In genomic region chr6:52221337-52221992, GRCm38 (mm10) we compare ENCODE assay signal across 8 mouse cellular contexts. TPM values are rescaled to one million over a fixed set of nuclear protein-coding genes. Genes with fewer than 3 reads are reported as not detected.
DNase-seq lines count a peak whose midpoint lies in the region; ATAC-seq lines count a peak whose summit lies in the region.

TSS of gene Hoxa7 (minus strand) at chr6:52221854.

- no peaks in the 10 kb centered on the region for H3K36me3 ChIP-seq in embryonic facial prominence, embryonic 11.5 days (replicated peaks; ENCODE audit: control insufficient read depth, insufficient read depth, low read depth, low read length)
- H3K36me3 ChIP-seq in midbrain, embryonic 11.5 days (ENCODE audit: control insufficient read depth, insufficient read depth, low read length) = no peaks in the 10 kb centered on the region

- intact Hi-C loops in left cerebral cortex, postnatal 4 days (cut with DNase I) = loop anchor here (5.0 kb wide), 2 partner anchors 639 to 1049 kb away; no protein-coding TSS in a partner anchor

- DNase-seq in adrenal gland, postnatal 10 days = peak; percentile 94
- DNase-seq in embryonic facial prominence, embryonic 11.5 days (ENCODE audit: low spot score) = peak; percentile 90
- DNase-seq in kidney, adult 11 months = peak; percentile 94
- DNase-seq in left cerebral cortex, postnatal 4 days = peak; percentile 83
- DNase-seq in midbrain, embryonic 11.5 days (ENCODE audit: low spot score, missing footprints) = peak; percentile 96
- DNase-seq in right cerebral cortex, postnatal 4 days = peak; percentile 80
- peak; percentile 86 for DNase-seq in yolk sac, embryonic 10.5 days (ENCODE audit: low spot score)

- peak within 1 kb of the TSS; percentile 36 for H3K4me3 ChIP-seq in embryonic facial prominence, embryonic 11.5 days (ENCODE audit: low read depth, low read length)
- peak within 1 kb of the TSS; percentile 32 for H3K4me3 ChIP-seq in midbrain, embryonic 11.5 days (ENCODE audit: low read depth, low read length)

- peak within 1 kb of the TSS; percentile 58 for H3K4me2 ChIP-seq in embryonic facial prominence, embryonic 11.5 days (ENCODE audit: low read depth, low read length)
- peak within 1 kb of the TSS; percentile 66 for H3K4me2 ChIP-seq in midbrain, embryonic 11.5 days

- no peak within 1 kb of the TSS for H3K27ac ChIP-seq in embryonic facial prominence, embryonic 11.5 days (replicated peaks; ENCODE audit: low read depth, low read length)
- no peak within 1 kb of the TSS for H3K27ac ChIP-seq in midbrain, embryonic 11.5 days (ENCODE audit: low read depth, low read length)

- peak; percentile 44; the same call in 1 of the 2 replicates for ATAC-seq in embryonic facial prominence, embryonic 11.5 days (replicated peaks; ENCODE audit: insufficient number of reproducible peaks, low FRiP score, low TSS enrichment, low read depth)
- peak; percentile 60 for ATAC-seq in granulocyte monocyte progenitor cell, adult 5-6 weeks (replicated peaks; ENCODE audit: poor library complexity, severe bottlenecking)
- peak; percentile 58; the same call in 1 of the 2 replicates for ATAC-seq in midbrain, embryonic 11.5 days (ENCODE audit: low FRiP score)

- 1% methylated on average over 46 of the region's 46 CpGs for WGBS in embryonic facial prominence, embryonic 11.5 days
- WGBS in midbrain, embryonic 11.5 days = under 1% methylated on average over 46 of the region's 46 CpGs

- H3K4me1 ChIP-seq in embryonic facial prominence, embryonic 11.5 days (ENCODE audit: control insufficient read depth, insufficient read depth, low read length) = no peaks in the 10 kb centered on the region; the same call in 1 of the 2 replicates
- H3K4me1 ChIP-seq in midbrain, embryonic 11.5 days (ENCODE audit: control insufficient read depth, insufficient read depth, low read length) = peaks cover 11% of the 10 kb centered on the region

- peaks cover 87% of the 10 kb centered on the region for H3K27me3 ChIP-seq in embryonic facial prominence, embryonic 11.5 days (ENCODE audit: control insufficient read depth, insufficient read depth, low read length)
- peaks cover 100% of the 10 kb centered on the region for H3K27me3 ChIP-seq in midbrain, embryonic 11.5 days (ENCODE audit: control insufficient read depth, insufficient read depth, low read length)

- no peaks in the 10 kb centered on the region for H3K9me3 ChIP-seq in embryonic facial prominence, embryonic 11.5 days (replicated peaks; ENCODE audit: control insufficient read depth, low read length)
- H3K9me3 ChIP-seq in midbrain, embryonic 11.5 days (ENCODE audit: control insufficient read depth, low read length) = no peaks in the 10 kb centered on the region

- H3K9ac ChIP-seq in embryonic facial prominence, embryonic 11.5 days (replicated peaks; ENCODE audit: low read length) = no peak within 1 kb of the TSS
- 0 out of 2 replicates have a peak within 1 kb of the TSS, but pooled peaks have one; percentile 12 for H3K9ac ChIP-seq in midbrain, embryonic 11.5 days (ENCODE audit: low read length)

RNA-seq across cellular contexts. Expression of gene Hoxa7, which starts in this region (rescaled TPM):
- 10 to 100 TPM; 21.5 to 26.6 TPM for total RNA-seq in adrenal gland, postnatal 10 days (2021)
- 0.26 and 0.34 TPM in 2 replicates for polyA plus RNA-seq in embryonic facial prominence, embryonic 11.5 days (2014; fragmentation: Nextera tagmentation; extraction: Ambion mirVana)
- 18.3 and 20.5 TPM in 2 replicates for total RNA-seq in granulocyte monocyte progenitor cell, adult 5-6 weeks (2014; fragmentation: Nextera tagmentation)
- total RNA-seq in granulocyte monocyte progenitor cell, adult 5-6 weeks (2017) = 6.4 and 10.8 TPM in 2 replicates
- not detected for total RNA-seq in left cerebral cortex, postnatal 4 days (2021)
- 0.14 TPM in 1 of 2 replicates, not detected in the other for polyA plus RNA-seq in midbrain, embryonic 11.5 days (2014; fragmentation: Nextera tagmentation; extraction: Ambion mirVana)

Comparison
In these comparisons a context has a peak if more than half of its experiments do, and no peak if none do; other contexts are left out.
1. RNA of gene Hoxa7 (total RNA-seq): 21.5 to 26.6 TPM in adrenal gland, postnatal 10 days and 6.4 to 20.5 TPM in granulocyte monocyte progenitor cell, adult 5-6 weeks; not detected in left cerebral cortex, postnatal 4 days; every median in the first group is over 4 times any median in the second.
2. Peak in DNase-seq, ATAC-seq, H3K4me3 ChIP-seq and H3K4me2 ChIP-seq in embryonic facial prominence, embryonic 11.5 days; RNA of the gene not detected or under 1 TPM.
3. Peak in DNase-seq in left cerebral cortex, postnatal 4 days; RNA of the gene not detected or under 1 TPM.
4. Peak in DNase-seq, ATAC-seq, H3K4me3 ChIP-seq, H3K9ac ChIP-seq and H3K4me2 ChIP-seq in midbrain, embryonic 11.5 days; RNA of the gene not detected or under 1 TPM.
5. Peak in every context shown above with its lines, with median percentiles within 50 percentile points of each other: DNase-seq and ATAC-seq.